Mouse (Mus musculus) embryonic facial prominence, embryonic 15.5 days (tissue): ENCODE measurements at regions not wholly inside any gene's neighbourhood (a gene's known extent, or its start where the extent isn't known, plus 50 kb on each side); places are given as distances from the start of the nearest gene placed in this dataset.
A peak's percentile ranks its signal among the peaks of the same experiment; 100 is the strongest.

Source experiments
- ATAC-seq: fragments of 200-750 bp; cut with Nextera tagmentation; 2 replicates; pipeline ENCODE4 v1.8.0; 2017; ENCODE audit warnings: low read depth, moderate TSS enrichment; ENCODE audit not compliant: insufficient number of reproducible peaks, low FRiP score, low TSS enrichment
- H3K27ac ChIP-seq: fragments of 300-500 bp; sonication (generic); replicated peaks from 2 replicates; pipeline ENCODE4 v1.5.1; 2015; ENCODE audit warnings: mild to moderate bottlenecking, inconsistent platforms
- H3K27me3 ChIP-seq: fragments of 300-500 bp; sonication (generic); 2 replicates; pipeline ENCODE4 v1.6.1; 2015; ENCODE audit warnings: inconsistent platforms
- H3K36me3 ChIP-seq: fragments of 300-500 bp; sonication (generic); 2 replicates; pipeline ENCODE4 v1.6.1; 2015; ENCODE audit warnings: mild to moderate bottlenecking, inconsistent platforms
- H3K4me1 ChIP-seq: fragments of 300-500 bp; sonication (generic); 2 replicates; pipeline ENCODE4 v1.6.1; 2015; ENCODE audit warnings: inconsistent platforms
- H3K4me2 ChIP-seq: fragments of 300-500 bp; sonication (generic); replicated peaks from 2 replicates; pipeline ENCODE4 v1.6.1; 2015; ENCODE audit warnings: mild to moderate bottlenecking, inconsistent platforms
- H3K4me3 ChIP-seq: fragments of 300-500 bp; sonication (generic); replicated peaks from 2 replicates; pipeline ENCODE4 v1.5.1; 2015; ENCODE audit warnings: mild to moderate bottlenecking, inconsistent platforms
- H3K9ac ChIP-seq: fragments of 300-500 bp; sonication (generic); 2 replicates; pipeline ENCODE4 v1.6.1; 2015; ENCODE audit warnings: inconsistent platforms
- H3K9me3 ChIP-seq: fragments of 300-500 bp; sonication (generic); replicated peaks from 2 replicates; pipeline ENCODE4 v1.6.1; 2016; ENCODE audit warnings: inconsistent platforms
- WGBS: fragments of 180-500 bp; shearing (Covaris S2); methylation state at CpG from one replicate; pipeline ENCODE4 v1.1.7; 2015; 5-methylcytosine and 5-hydroxymethylcytosine counted together

DNA sequence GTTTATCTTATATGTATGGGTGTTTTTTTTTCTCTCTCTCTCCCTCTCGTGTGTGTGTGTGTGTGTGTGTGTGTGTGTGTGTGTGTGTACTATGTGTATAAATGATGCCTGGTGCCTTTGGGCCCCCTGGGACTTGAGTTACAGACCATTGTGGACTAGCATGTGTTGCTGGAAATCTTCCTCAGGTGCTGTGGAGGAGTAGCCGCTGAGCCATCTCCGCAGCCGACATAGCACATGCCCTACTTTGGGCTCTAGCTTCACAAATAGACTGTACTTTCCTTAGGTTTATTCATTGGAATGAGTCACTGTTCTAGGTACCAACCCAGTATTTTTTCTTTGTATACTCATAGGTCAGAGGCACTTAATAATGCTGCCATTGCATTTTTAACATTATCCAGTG, 339.4 kb downstream of the Mtx2 start:
- no peak overlapping the region for H3K4me2 ChIP-seq
- H3K9me3 ChIP-seq: no peaks in the 10 kb centered on the region
- H3K36me3 ChIP-seq: no peaks in the 10 kb centered on the region
- H3K9ac ChIP-seq: no peak overlapping the region
- H3K4me3 ChIP-seq: no peak overlapping the region
- H3K27ac ChIP-seq: no peak overlapping the region
- 78% methylated on average over 4 of the region's 4 CpGs for WGBS
- H3K27me3 ChIP-seq: no peaks in the 10 kb centered on the region
- ATAC-seq: no peak
- H3K4me1 ChIP-seq: peaks cover 2% of the 10 kb centered on the region; the same call in 1 of the 2 replicates

- Histone ChIP-seq H3K9me3 (no peaks in the 10 kb centered on the region), H3K27ac (no peak overlapping the region), H3K4me1 (peaks cover 8% of the 10 kb centered on the region), H3K9ac (no peak overlapping the region), H3K4me2 (no peak overlapping the region), H3K4me3 (no peak overlapping the region), H3K27me3 (no peaks in the 10 kb centered on the region), H3K36me3 (no peaks in the 10 kb centered on the region)
- no peak for ATAC-seq
- 68% methylated on average over 5 of the region's 5 CpGs for WGBS
Observed at GRCm38 (mm10) chr2:75176267-75176666, 350.7 kb downstream of the Mtx2 start.

GRCm38 (mm10) chr2:75183293-75183692, 357.7 kb downstream of the Mtx2 start:
- Histone ChIP-seq H3K9ac (no peak overlapping the region), H3K9me3 (no peaks in the 10 kb centered on the region), H3K27ac (no peak overlapping the region), H3K4me3 (no peak overlapping the region), H3K4me1 (no peaks in the 10 kb centered on the region), H3K36me3 (no peaks in the 10 kb centered on the region), H3K27me3 (no peaks in the 10 kb centered on the region), H3K4me2 (no peak overlapping the region)
- no peak for ATAC-seq
- WGBS: 43% methylated on average over 4 of the region's 4 CpGs

- Histone ChIP-seq H3K9ac (no peak overlapping the region), H3K27me3 (no peaks in the 10 kb centered on the region), H3K9me3 (no peaks in the 10 kb centered on the region), H3K27ac (no peak overlapping the region), H3K4me1 (no peaks in the 10 kb centered on the region), H3K4me2 (no peak overlapping the region), H3K36me3 (no peaks in the 10 kb centered on the region), H3K4me3 (no peak overlapping the region)
- 47% methylated on average over 7 of the region's 7 CpGs for WGBS
- no peak for ATAC-seq
Observed at GRCm38 (mm10) chr2:75202587-75203220, 377.1 kb downstream of the Mtx2 start.

DNA sequence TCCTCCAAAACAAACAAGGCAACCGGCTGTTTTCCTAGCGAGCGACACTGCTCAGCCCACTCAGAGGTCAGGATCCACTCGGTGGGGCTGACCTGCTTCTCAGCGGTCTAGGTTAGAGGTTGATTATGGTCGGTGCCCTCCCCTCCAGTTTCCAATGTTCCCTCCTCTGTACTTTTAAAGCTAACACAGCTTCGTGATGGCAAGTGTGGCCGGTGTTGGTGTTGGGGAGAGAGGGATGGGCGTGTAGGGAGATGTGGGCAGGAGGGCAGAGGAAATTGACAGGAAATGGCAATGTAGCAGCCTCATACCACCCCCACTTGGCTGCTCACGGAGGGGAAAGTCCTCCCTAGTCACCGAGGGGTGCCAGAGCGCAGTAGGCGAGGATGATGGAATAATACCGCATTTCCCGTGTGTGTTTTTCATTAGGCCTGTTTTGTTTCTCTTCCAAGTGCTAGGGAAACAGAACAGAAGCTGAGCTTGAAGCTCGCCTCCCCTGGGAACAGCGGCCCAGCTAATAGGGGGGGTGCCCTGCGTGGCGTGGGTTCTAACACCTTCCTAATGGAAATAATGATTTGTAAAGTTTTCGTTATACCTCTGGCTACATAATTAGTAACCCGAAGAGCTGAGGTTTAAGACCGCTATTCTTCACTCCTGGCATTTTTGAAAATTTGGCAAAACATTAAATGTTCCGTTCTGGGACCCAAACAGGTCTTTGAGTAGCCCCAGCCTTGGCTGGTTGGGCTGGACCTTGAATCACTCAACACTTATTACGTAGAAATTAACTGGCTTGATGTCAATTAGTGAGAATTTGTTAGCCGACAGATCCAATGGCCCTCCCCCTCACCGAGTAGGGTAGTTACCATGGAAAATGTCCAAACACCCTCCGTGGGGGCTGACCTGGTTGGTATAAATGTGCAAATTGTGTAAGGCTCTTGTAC, 383.5 kb downstream of the Mtx2 start:
- H3K27ac ChIP-seq: 0 out of 2 replicates have a peak overlapping the region, but pooled peaks have one; percentile 9

DNA sequence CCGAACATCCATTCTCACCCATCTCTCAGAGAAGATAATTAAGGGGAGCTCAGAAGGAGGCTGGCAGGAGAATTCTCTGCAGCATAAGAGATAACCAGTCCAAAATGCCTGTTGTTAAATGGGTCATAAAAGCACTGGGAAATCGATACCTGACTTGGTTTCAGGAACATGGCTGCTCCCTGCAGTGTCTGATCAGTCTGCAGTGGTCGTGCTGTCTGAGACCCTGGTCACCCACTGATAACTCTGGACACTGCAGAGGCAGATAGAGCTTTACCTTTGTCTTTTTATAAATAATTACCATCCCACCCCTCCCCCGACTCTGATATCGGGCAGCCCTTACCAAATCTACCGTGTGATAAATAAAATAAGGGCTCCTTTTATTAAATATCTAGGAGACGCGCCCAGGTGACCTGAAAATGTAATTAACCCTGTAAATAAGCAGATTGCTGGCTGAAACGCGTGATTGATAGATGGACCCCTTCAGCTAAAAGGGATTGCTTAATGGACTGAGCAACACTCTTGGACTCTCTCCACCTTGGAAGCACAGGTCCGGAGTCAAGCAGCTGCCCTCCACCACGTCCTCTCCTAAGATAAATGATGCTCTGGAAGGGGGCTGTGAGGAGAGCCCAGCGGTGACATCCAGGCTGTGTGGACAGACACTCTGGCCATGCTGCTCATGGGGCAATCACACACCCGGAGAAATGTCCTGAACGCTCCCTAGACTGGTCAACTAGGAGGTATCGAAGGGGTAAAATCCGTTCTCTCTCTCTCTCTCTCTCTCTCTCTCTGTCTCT, 384.4 kb downstream of the Mtx2 start:
- H3K27ac ChIP-seq: no peak overlapping the region
- no peak for ATAC-seq
- H3K4me3 ChIP-seq: no peak overlapping the region
- no peaks in the 10 kb centered on the region for H3K9me3 ChIP-seq
- 84% methylated on average over 17 of the region's 17 CpGs for WGBS
- H3K9ac ChIP-seq: no peak overlapping the region
- no peaks in the 10 kb centered on the region for H3K36me3 ChIP-seq
- no peak overlapping the region for H3K4me2 ChIP-seq
- peaks cover 12% of the 10 kb centered on the region for H3K4me1 ChIP-seq
- H3K27me3 ChIP-seq: no peaks in the 10 kb centered on the region

More for the DNA sequence above, 383.5 kb downstream of the Mtx2 start:
- Histone ChIP-seq H3K9ac (no peak overlapping the region), H3K27me3 (no peaks in the 10 kb centered on the region), H3K36me3 (no peaks in the 10 kb centered on the region), H3K4me3 (peak overlapping the region; percentile 2; the same call in 1 of the 2 replicates), H3K9me3 (no peaks in the 10 kb centered on the region), H3K4me2 (peak overlapping the region; percentile 33), H3K4me1 (peaks cover 12% of the 10 kb centered on the region)
- 44% methylated on average over 27 of the region's 27 CpGs for WGBS
- peak; percentile 65 for ATAC-seq

GRCm38 (mm10) chr2:75216931-75217330, 391.3 kb downstream of the Mtx2 start:
- Histone ChIP-seq H3K36me3 (no peaks in the 10 kb centered on the region), H3K9ac (no peak overlapping the region), H3K9me3 (no peaks in the 10 kb centered on the region), H3K4me3 (no peak overlapping the region), H3K4me2 (no peak overlapping the region), H3K27ac (no peak overlapping the region), H3K27me3 (no peaks in the 10 kb centered on the region), H3K4me1 (peaks cover 5% of the 10 kb centered on the region; the same call in 1 of the 2 replicates)
- no peak for ATAC-seq
- WGBS: 83% methylated on average over 5 of the region's 5 CpGs

DNA sequence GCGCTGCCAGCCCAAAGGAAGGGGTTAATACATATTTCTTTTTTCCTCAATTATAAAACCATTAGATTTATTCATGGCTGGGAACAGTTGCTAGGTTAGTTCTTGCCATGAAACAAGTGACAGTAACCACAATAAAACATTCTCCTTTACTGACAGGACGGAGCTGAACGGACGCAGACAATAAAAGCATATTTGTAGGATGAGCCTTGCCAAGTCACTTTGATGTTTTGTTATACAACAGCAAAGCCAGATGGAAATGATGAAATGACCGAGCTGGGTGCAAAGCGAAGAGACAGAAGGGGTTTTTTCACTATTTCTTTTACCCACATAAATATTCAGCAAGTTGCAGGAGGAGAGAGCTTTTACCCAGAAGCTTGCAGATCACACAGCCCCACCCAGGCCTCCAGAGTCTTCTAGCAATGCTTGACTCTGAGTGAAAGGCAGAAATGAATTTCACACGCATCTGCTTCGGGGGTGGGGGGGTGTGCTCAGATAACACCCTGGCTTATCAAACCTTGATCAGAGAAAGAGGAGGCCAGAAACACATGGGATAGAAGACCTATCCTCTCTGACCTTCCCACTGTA, 395.3 kb downstream of the Mtx2 start:
- H3K9ac ChIP-seq: no peak overlapping the region
- H3K27ac ChIP-seq: no peak overlapping the region; the same call in 1 of the 2 replicates
- no peak for ATAC-seq
- WGBS: 26% methylated on average over 8 of the region's 8 CpGs
- H3K27me3 ChIP-seq: no peaks in the 10 kb centered on the region
- H3K9me3 ChIP-seq: no peaks in the 10 kb centered on the region
- H3K4me3 ChIP-seq: no peak overlapping the region
- H3K36me3 ChIP-seq: no peaks in the 10 kb centered on the region
- peaks cover 8% of the 10 kb centered on the region for H3K4me1 ChIP-seq
- H3K4me2 ChIP-seq: no peak overlapping the region

GRCm38 (mm10) chr2:75224443-75224842, 398.8 kb downstream of the Mtx2 start:
- Histone ChIP-seq H3K4me2 (no peak overlapping the region), H3K4me3 (no peak overlapping the region), H3K27ac (no peak overlapping the region; the same call in 1 of the 2 replicates), H3K9me3 (no peaks in the 10 kb centered on the region), H3K4me1 (peaks cover 8% of the 10 kb centered on the region), H3K9ac (no peak overlapping the region), H3K36me3 (no peaks in the 10 kb centered on the region), H3K27me3 (no peaks in the 10 kb centered on the region)
- ATAC-seq: peak; percentile 84
- WGBS: 35% methylated on average over 5 of the region's 5 CpGs

GRCm38 (mm10) chr2:75240976-75241375, 415.4 kb downstream of the Mtx2 start:
- no peaks in the 10 kb centered on the region for H3K36me3 ChIP-seq
- H3K4me3 ChIP-seq: no peak overlapping the region
- H3K4me1 ChIP-seq: peaks cover 12% of the 10 kb centered on the region
- WGBS: 86% methylated on average over 1 of the region's 1 CpGs
- no peaks in the 10 kb centered on the region for H3K27me3 ChIP-seq
- no peak overlapping the region for H3K9ac ChIP-seq
- H3K4me2 ChIP-seq: no peak overlapping the region
- no peak for ATAC-seq
- H3K9me3 ChIP-seq: no peaks in the 10 kb centered on the region
- no peak overlapping the region for H3K27ac ChIP-seq
